Mouse (Mus musculus): ENCODE data around the gene Folr2.

DNA sequence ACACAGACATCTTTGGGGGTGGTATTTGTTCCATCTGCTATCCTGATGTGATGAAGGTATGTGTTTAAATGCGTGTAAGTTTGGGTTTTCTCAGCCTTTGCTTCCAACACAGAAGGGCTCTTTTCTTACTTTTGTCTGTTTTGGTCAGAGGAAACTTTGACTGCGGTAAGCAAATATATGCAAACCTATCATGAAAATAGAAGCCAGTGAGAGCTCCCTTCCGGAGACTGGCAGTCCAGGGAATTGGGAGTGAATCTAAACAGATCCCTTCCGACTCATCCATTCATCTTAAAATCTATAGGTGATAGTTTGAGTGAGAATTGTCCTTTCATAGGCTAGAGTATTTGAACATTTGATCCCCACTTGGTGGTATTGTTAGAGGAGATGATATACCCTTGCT is 31.5 kb upstream of the Folr2 start:
- no peak for TF ChIP-seq POLR2A (IDR thresholded peaks at IDR 0.05; ENCODE audit: low read depth, low read length)
- TF ChIP-seq CTCF (IDR thresholded peaks at IDR 0.05; ENCODE audit: extremely low read depth, insufficient read depth, insufficient read length, insufficient replicate concordance), result no peak

Measured in spleen, adult 2 months (tissue).